Mouse (Mus musculus) liver, embryonic 12.5 days (tissue): ENCODE data around the gene Maff. TPM values are rescaled to one million over a fixed set of nuclear protein-coding genes. Genes with fewer than 3 reads are reported as not detected.

Source experiments
- ATAC-seq: fragments of 200-750 bp; cut with Nextera tagmentation; 2 replicates; pipeline ENCODE4 v1.8.0; 2017; ENCODE audit warnings: moderate number of reproducible peaks, mild to moderate bottlenecking, moderate library complexity
- H3K27ac ChIP-seq: fragments of 300-500 bp; sonication (generic); 2 replicates; pipeline ENCODE4 v1.5.1; 2016; ENCODE audit warnings: mild to moderate bottlenecking
- H3K27me3 ChIP-seq: fragments of 300-500 bp; sonication (generic); replicated peaks from 2 replicates; pipeline ENCODE4 v1.6.1; 2016; ENCODE audit warnings: mild to moderate bottlenecking, moderate library complexity
- H3K36me3 ChIP-seq: fragments of 300-500 bp; sonication (generic); 2 replicates; pipeline ENCODE4 v1.6.1; 2016; ENCODE audit warnings: mild to moderate bottlenecking, moderate library complexity
- H3K4me1 ChIP-seq: fragments of 300-500 bp; sonication (generic); 2 replicates; pipeline ENCODE4 v1.6.1; 2016
- H3K4me2 ChIP-seq: fragments of 300-500 bp; sonication (generic); 2 replicates; pipeline ENCODE4 v1.6.1; 2016; ENCODE audit warnings: mild to moderate bottlenecking, moderate library complexity
- H3K4me3 ChIP-seq: fragments of 300-500 bp; sonication (generic); 2 replicates; pipeline ENCODE4 v1.5.1; 2016; ENCODE audit warnings: mild to moderate bottlenecking, moderate library complexity
- H3K9ac ChIP-seq: fragments of 300-500 bp; sonication (generic); 2 replicates; pipeline ENCODE4 v1.6.1; 2016; ENCODE audit warnings: mild to moderate bottlenecking, moderate library complexity
- H3K9me3 ChIP-seq: fragments of 300-500 bp; sonication (generic); replicated peaks from 2 replicates; pipeline ENCODE4 v1.6.1; 2016; ENCODE audit warnings: mild to moderate bottlenecking, moderate library complexity
- WGBS: fragments of 180-500 bp; shearing (Covaris S2); methylation state at CpG from one replicate; pipeline ENCODE4 v1.1.7; 2016; ENCODE audit not compliant: insufficient replicate concordance; 5-methylcytosine and 5-hydroxymethylcytosine counted together
- polyA plus RNA-seq: library from polyadenylated mRNA; unstranded; fragments of >200 nt; fragmentation: Nextera tagmentation; extraction: Ambion mirVana; gene quantifications from 2 replicates; pipeline ENCODE4 v1.2.1, GENCODE M21; 2016

Gene Maff
- polyA plus RNA-seq, 1 experiment from 2014 or later = 1.1 TPM

- no peak overlapping the region for H3K27ac ChIP-seq
- H3K27me3 ChIP-seq = peaks cover 20% of the 10 kb centered on the region
- WGBS = 44% methylated on average over 7 of the region's 7 CpGs
- no peak overlapping the region for H3K4me3 ChIP-seq
- H3K4me2 ChIP-seq = no peak overlapping the region
- no peaks in the 10 kb centered on the region for H3K9me3 ChIP-seq
- peaks cover 32% of the 10 kb centered on the region for H3K4me1 ChIP-seq
- H3K9ac ChIP-seq = no peak overlapping the region
- H3K36me3 ChIP-seq = no peaks in the 10 kb centered on the region
- no peak for ATAC-seq
Measured at GRCm38 (mm10) chr15:79335061-79335655, 11.3 kb upstream of the Maff start.

GRCm38 (mm10) chr15:79338978-79339377 lies 7.4 kb upstream of the Maff start:
- no peak overlapping the region for H3K4me2 ChIP-seq
- peaks cover 15% of the 10 kb centered on the region for H3K4me1 ChIP-seq
- ATAC-seq = no peak
- no peaks in the 10 kb centered on the region for H3K36me3 ChIP-seq
- no peak overlapping the region for H3K4me3 ChIP-seq
- H3K27ac ChIP-seq = no peak overlapping the region
- H3K27me3 ChIP-seq = peaks cover 20% of the 10 kb centered on the region
- WGBS = 45% methylated on average over 5 of the region's 5 CpGs
- no peaks in the 10 kb centered on the region for H3K9me3 ChIP-seq
- H3K9ac ChIP-seq = no peak overlapping the region

GRCm38 (mm10) chr15:79342641-79343337 lies 3.6 kb upstream of the Maff start:
- Histone ChIP-seq H3K9me3 (no peaks in the 10 kb centered on the region), H3K4me3 (no peak overlapping the region), H3K4me1 (peaks cover 10% of the 10 kb centered on the region; the same call in 1 of the 2 replicates), H3K9ac (no peak overlapping the region), H3K4me2 (no peak overlapping the region), H3K36me3 (no peaks in the 10 kb centered on the region), H3K27ac (no peak overlapping the region), H3K27me3 (peaks cover 29% of the 10 kb centered on the region)
- ATAC-seq = no peak
- 57% methylated on average over 6 of the region's 6 CpGs for WGBS

- Histone ChIP-seq H3K9me3 (no peaks in the 10 kb centered on the region), H3K4me1 (peaks cover 26% of the 10 kb centered on the region), H3K4me3 (no peak overlapping the region), H3K4me2 (no peak overlapping the region), H3K36me3 (no peaks in the 10 kb centered on the region), H3K9ac (no peak overlapping the region), H3K27me3 (peaks cover 26% of the 10 kb centered on the region), H3K27ac (no peak overlapping the region)
- 51% methylated on average over 4 of the region's 4 CpGs for WGBS
- no peak for ATAC-seq
Measured at GRCm38 (mm10) chr15:79344627-79345026, 1.8 kb upstream of the Maff start.

GRCm38 (mm10) chr15:79347165-79347844 lies 884 bp downstream of the Maff start:
- Histone ChIP-seq H3K27me3 (peaks cover 23% of the 10 kb centered on the region), H3K36me3 (no peaks in the 10 kb centered on the region), H3K9ac (peak overlapping the region; percentile 81), H3K4me3 (peak overlapping the region; percentile 77), H3K4me1 (peaks cover 46% of the 10 kb centered on the region), H3K9me3 (no peaks in the 10 kb centered on the region), H3K27ac (peak overlapping the region; percentile 88), H3K4me2 (peak overlapping the region; percentile 98)
- WGBS = under 1% methylated on average over 61 of the region's 61 CpGs
- peak; percentile 73 for ATAC-seq

GRCm38 (mm10) chr15:79347845-79348506 lies 1.6 kb downstream of the Maff start:
- H3K4me3 ChIP-seq = peak overlapping the region; percentile 77
- H3K27me3 ChIP-seq = peaks cover 23% of the 10 kb centered on the region
- H3K9me3 ChIP-seq = no peaks in the 10 kb centered on the region
- H3K4me2 ChIP-seq = peak overlapping the region; percentile 98
- H3K9ac ChIP-seq = peak overlapping the region; percentile 81
- WGBS = 5% methylated on average over 46 of the region's 46 CpGs
- ATAC-seq = peak; percentile 85
- no peaks in the 10 kb centered on the region for H3K36me3 ChIP-seq
- H3K27ac ChIP-seq = peak overlapping the region; percentile 88
- H3K4me1 ChIP-seq = peaks cover 50% of the 10 kb centered on the region

GRCm38 (mm10) chr15:79348651-79349050 lies 2.2 kb downstream of the Maff start:
- peaks cover 23% of the 10 kb centered on the region for H3K27me3 ChIP-seq
- peak overlapping the region; percentile 88; the same call in 1 of the 2 replicates for H3K27ac ChIP-seq
- peak overlapping the region; percentile 98 for H3K4me2 ChIP-seq
- peak overlapping the region; percentile 81 for H3K9ac ChIP-seq
- 0 out of 2 replicates have a peak, but pooled peaks have one; percentile 5 for ATAC-seq
- H3K36me3 ChIP-seq = no peaks in the 10 kb centered on the region
- H3K4me3 ChIP-seq = peak overlapping the region; percentile 77
- peaks cover 50% of the 10 kb centered on the region for H3K4me1 ChIP-seq
- 67% methylated on average over 8 of the region's 8 CpGs for WGBS
- no peaks in the 10 kb centered on the region for H3K9me3 ChIP-seq

- H3K36me3 ChIP-seq = no peaks in the 10 kb centered on the region
- H3K4me3 ChIP-seq = no peak overlapping the region
- peaks cover 61% of the 10 kb centered on the region for H3K4me1 ChIP-seq
- H3K27ac ChIP-seq = no peak overlapping the region
- H3K9me3 ChIP-seq = no peaks in the 10 kb centered on the region
- 75% methylated on average over 4 of the region's 4 CpGs for WGBS
- ATAC-seq = no peak
- H3K27me3 ChIP-seq = peaks cover 22% of the 10 kb centered on the region
- peak overlapping the region; percentile 1; the same call in 1 of the 2 replicates for H3K4me2 ChIP-seq
- H3K9ac ChIP-seq = no peak overlapping the region
Measured at GRCm38 (mm10) chr15:79350866-79351265, 4.4 kb downstream of the Maff start.

GRCm38 (mm10) chr15:79351331-79351767 lies 4.9 kb downstream of the Maff start:
- ATAC-seq = no peak
- H3K27me3 ChIP-seq = peaks cover 21% of the 10 kb centered on the region
- no peak overlapping the region for H3K9ac ChIP-seq
- H3K4me1 ChIP-seq = peaks cover 65% of the 10 kb centered on the region
- H3K9me3 ChIP-seq = no peaks in the 10 kb centered on the region
- no peaks in the 10 kb centered on the region for H3K36me3 ChIP-seq
- H3K4me3 ChIP-seq = no peak overlapping the region
- WGBS = 34% methylated on average over 15 of the region's 15 CpGs
- peak overlapping the region; percentile 1; the same call in 1 of the 2 replicates for H3K4me2 ChIP-seq
- H3K27ac ChIP-seq = no peak overlapping the region

GRCm38 (mm10) chr15:79352479-79352878 lies 6.1 kb downstream of the Maff start:
- H3K27me3 ChIP-seq = peaks cover 20% of the 10 kb centered on the region; the same call in 1 of the 2 replicates
- WGBS = 67% methylated on average over 6 of the region's 6 CpGs
- no peak overlapping the region for H3K4me3 ChIP-seq
- H3K9ac ChIP-seq = no peak overlapping the region
- H3K27ac ChIP-seq = no peak overlapping the region
- ATAC-seq = no peak
- peaks cover 68% of the 10 kb centered on the region for H3K4me1 ChIP-seq
- no peaks in the 10 kb centered on the region for H3K36me3 ChIP-seq
- H3K9me3 ChIP-seq = no peaks in the 10 kb centered on the region
- no peak overlapping the region for H3K4me2 ChIP-seq

- H3K27ac ChIP-seq = no peak overlapping the region
- peaks cover 67% of the 10 kb centered on the region for H3K4me1 ChIP-seq
- H3K4me3 ChIP-seq = no peak overlapping the region
- no peaks in the 10 kb centered on the region for H3K36me3 ChIP-seq
- no peak overlapping the region for H3K4me2 ChIP-seq
- peaks cover 19% of the 10 kb centered on the region; the same call in 1 of the 2 replicates for H3K27me3 ChIP-seq
- WGBS = 72% methylated on average over 5 of the region's 5 CpGs
- no peaks in the 10 kb centered on the region for H3K9me3 ChIP-seq
- H3K9ac ChIP-seq = no peak overlapping the region
- no peak for ATAC-seq
Measured at GRCm38 (mm10) chr15:79353690-79354305, 7.4 kb downstream of the Maff start.
